Comparison of ENCODE assay signal across 9 mouse cellular contexts in genomic region chr6:54916941-54917340, GRCm38 (mm10).
"Had no signal": no experiment of that assay in that cellular context is flagged by ENCODE, and none has a peak within 500 bp of the region (broad histone marks: within the 10 kb centered on the region; RNA-seq: fewer than 3 reads in every experiment).

No protein-coding gene starts in this region.

- H3K4me3 ChIP-seq: lung, embryonic 15.5 days; megakaryocyte, embryonic 14.5 days; midbrain, embryonic 13.5 days; midbrain, embryonic 15.5 days; neural tube, embryonic 12.5 days; stomach, embryonic 15.5 days had no signal

- H3K9ac ChIP-seq: liver, postnatal 0 days; lung, embryonic 15.5 days; midbrain, embryonic 13.5 days; midbrain, embryonic 15.5 days; neural tube, embryonic 12.5 days; stomach, embryonic 15.5 days had no signal

- H3K27ac ChIP-seq: lung, embryonic 15.5 days; macrophage; midbrain, embryonic 13.5 days; midbrain, embryonic 15.5 days; neural tube, embryonic 12.5 days; stomach, embryonic 15.5 days; stomach, postnatal 0 days had no signal

- H3K4me1 ChIP-seq: lung, embryonic 15.5 days; midbrain, embryonic 13.5 days; midbrain, embryonic 15.5 days; neural tube, embryonic 12.5 days; stomach, embryonic 15.5 days had no signal

- H3K36me3 ChIP-seq: lung, embryonic 15.5 days; midbrain, embryonic 13.5 days; midbrain, embryonic 15.5 days; neural tube, embryonic 12.5 days; stomach, embryonic 15.5 days had no signal

- H3K27me3 ChIP-seq: lung, embryonic 15.5 days; midbrain, embryonic 13.5 days; midbrain, embryonic 15.5 days; neural tube, embryonic 12.5 days; stomach, embryonic 15.5 days had no signal

- H3K9me3 ChIP-seq: lung, embryonic 15.5 days; megakaryocyte, embryonic 14.5 days; midbrain, embryonic 13.5 days; midbrain, embryonic 15.5 days; neural tube, embryonic 12.5 days; stomach, embryonic 15.5 days had no signal
